ENCODE assay signal across 9 mouse cellular contexts in the genomic region with DNA sequence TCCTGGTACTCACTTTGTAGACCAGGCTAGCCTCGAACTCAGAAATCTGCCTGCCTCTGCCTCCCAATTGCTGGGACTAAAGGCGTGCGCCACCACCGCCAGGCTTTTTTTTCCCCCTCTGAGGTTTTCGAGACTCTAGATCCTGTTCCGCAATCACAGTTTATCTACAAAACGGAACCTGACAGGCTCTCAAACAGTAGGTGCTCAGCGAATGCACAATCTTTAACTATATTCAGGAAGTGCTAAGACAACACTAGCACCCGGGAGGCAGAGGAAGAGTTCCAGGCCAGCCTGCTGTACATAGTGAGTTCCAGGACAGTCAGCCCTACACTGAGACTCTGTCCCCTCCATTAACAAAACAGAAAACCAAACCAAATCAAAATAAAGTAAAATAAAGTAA. TPM values are rescaled to one million over a fixed set of nuclear protein-coding genes. Genes with fewer than 3 reads are reported as not detected.
A peak's percentile ranks its signal among the peaks of the same experiment; 100 is the strongest.
DNase-seq lines count a peak whose midpoint lies in the region; ATAC-seq and TF ChIP-seq lines count a peak whose summit lies in the region.
"Had no signal": no experiment of that assay in that cellular context is flagged by ENCODE, and none has a peak within 500 bp of the region (broad histone marks: within the 10 kb centered on the region; RNA-seq: fewer than 3 reads in every experiment).

No protein-coding gene starts in this region.

- no peak for DNase-seq in forebrain, embryonic 10.5 days (ENCODE audit: extremely low spot score, low spot score)
- DNase-seq in forebrain, postnatal 0 days, result no peak
- no peak for DNase-seq in midbrain, embryonic 11.5 days (ENCODE audit: low spot score, missing footprints)
- no peak for DNase-seq in limb, embryonic 11.5 days (ENCODE audit: low spot score)
- DNase-seq in right cerebral cortex, postnatal 36 days (ENCODE audit: low spot score in 2 of 2), result no peak
- no peak for DNase-seq in c-Kit-positive CD71-positive TER-119-positive erythroid progenitor cells, embryonic 14.5 days (ENCODE audit: low spot score)
- DNase-seq: right cerebral cortex, adult 18-20 months had no signal

- no peak for TF ChIP-seq CTCF in forebrain, postnatal 0 days (IDR thresholded peaks at IDR 0.05; ENCODE audit: low read depth)

- H3K9me3 ChIP-seq in forebrain, embryonic 10.5 days, result no peaks in the 10 kb centered on the region
- H3K9me3 ChIP-seq in forebrain, postnatal 0 days (ENCODE audit: low read length), result no peaks in the 10 kb centered on the region
- H3K9me3 ChIP-seq in midbrain, embryonic 11.5 days (ENCODE audit: control insufficient read depth, low read length), result no peaks in the 10 kb centered on the region
- no peaks in the 10 kb centered on the region for H3K9me3 ChIP-seq in midbrain, embryonic 16.5 days (replicated peaks; ENCODE audit: control insufficient read depth, low read length, poor library complexity, severe bottlenecking)
- no peaks in the 10 kb centered on the region for H3K9me3 ChIP-seq in limb, embryonic 11.5 days (ENCODE audit: control insufficient read depth, low read length)
- H3K9me3 ChIP-seq in stomach, embryonic 14.5 days (ENCODE audit: control insufficient read depth, low read depth, low read length), result no peaks in the 10 kb centered on the region

- WGBS in forebrain, embryonic 10.5 days, result 83% methylated on average over 9 of the region's 9 CpGs
- 83% methylated on average over 9 of the region's 9 CpGs for WGBS in forebrain, postnatal 0 days
- WGBS in midbrain, embryonic 11.5 days, result 80% methylated on average over 9 of the region's 9 CpGs
- WGBS in midbrain, embryonic 16.5 days, result 80% methylated on average over 9 of the region's 9 CpGs
- WGBS in limb, embryonic 11.5 days, result 84% methylated on average over 9 of the region's 9 CpGs
- 70% methylated on average over 9 of the region's 9 CpGs for WGBS in stomach, embryonic 14.5 days

- 0 out of 2 replicates have a peak overlapping the region, but pooled peaks have one; percentile 22 for H3K27ac ChIP-seq in forebrain, embryonic 10.5 days
- H3K27ac ChIP-seq in forebrain, postnatal 0 days (ENCODE audit: low read depth, low read length), result no peak overlapping the region
- H3K27ac ChIP-seq in midbrain, embryonic 11.5 days (ENCODE audit: low read depth, low read length), result no peak overlapping the region
- no peak overlapping the region for H3K27ac ChIP-seq in midbrain, embryonic 16.5 days (ENCODE audit: low read length)
- no peak overlapping the region for H3K27ac ChIP-seq in limb, embryonic 11.5 days (replicated peaks; ENCODE audit: low read depth, low read length)
- H3K27ac ChIP-seq in stomach, embryonic 14.5 days (ENCODE audit: low read length), result peak overlapping the region; percentile 53; the same call in 1 of the 2 replicates

- peaks cover 67% of the 10 kb centered on the region for H3K4me1 ChIP-seq in forebrain, embryonic 10.5 days
- 0 out of 2 replicates have a peak, but pooled peaks cover 5% of the 10 kb centered on the region for H3K4me1 ChIP-seq in forebrain, postnatal 0 days (ENCODE audit: insufficient read depth)
- H3K4me1 ChIP-seq in midbrain, embryonic 11.5 days (ENCODE audit: control insufficient read depth, insufficient read depth, low read length), result peaks cover 13% of the 10 kb centered on the region
- H3K4me1 ChIP-seq in midbrain, embryonic 16.5 days (ENCODE audit: control insufficient read depth, insufficient read depth, low read length), result peaks cover 16% of the 10 kb centered on the region
- peaks cover 18% of the 10 kb centered on the region for H3K4me1 ChIP-seq in limb, embryonic 11.5 days (ENCODE audit: control insufficient read depth, insufficient read depth, low read length)
- H3K4me1 ChIP-seq in stomach, embryonic 14.5 days (ENCODE audit: control insufficient read depth, insufficient read depth, low read length), result peaks cover 11% of the 10 kb centered on the region; the same call in 1 of the 2 replicates

- ATAC-seq in forebrain, postnatal 0 days, result no peak
- no peak for ATAC-seq in midbrain, embryonic 11.5 days (ENCODE audit: low FRiP score)
- no peak for ATAC-seq in midbrain, embryonic 16.5 days
- no peak for ATAC-seq in limb, embryonic 11.5 days (ENCODE audit: insufficient number of reproducible peaks, low FRiP score, low TSS enrichment, low read depth)
- no peak for ATAC-seq in stomach, embryonic 14.5 days (ENCODE audit: insufficient number of reproducible peaks, insufficient read depth, low FRiP score, low read depth)

- H3K27me3 ChIP-seq in forebrain, embryonic 10.5 days (ENCODE audit: poor library complexity, severe bottlenecking), result peaks cover 27% of the 10 kb centered on the region
- no peaks in the 10 kb centered on the region; the same call in 1 of the 2 replicates for H3K27me3 ChIP-seq in forebrain, postnatal 0 days (ENCODE audit: insufficient read depth, low read length)
- H3K27me3 ChIP-seq in midbrain, embryonic 11.5 days (ENCODE audit: control insufficient read depth, insufficient read depth, low read length), result peaks cover 2% of the 10 kb centered on the region; the same call in 1 of the 2 replicates
- peaks cover 4% of the 10 kb centered on the region for H3K27me3 ChIP-seq in midbrain, embryonic 16.5 days (ENCODE audit: control insufficient read depth, insufficient read depth, low read depth, low read length)
- H3K27me3 ChIP-seq in limb, embryonic 11.5 days (ENCODE audit: control insufficient read depth, insufficient read depth, low read length), result no peaks in the 10 kb centered on the region
- H3K27me3 ChIP-seq in stomach, embryonic 14.5 days (ENCODE audit: control insufficient read depth, insufficient read depth, low read length), result no peaks in the 10 kb centered on the region

- H3K4me3 ChIP-seq in forebrain, embryonic 10.5 days, result peak overlapping the region; percentile 52
- no peak overlapping the region for H3K4me3 ChIP-seq in forebrain, postnatal 0 days (ENCODE audit: low read depth, low read length)
- no peak overlapping the region for H3K4me3 ChIP-seq in midbrain, embryonic 11.5 days (ENCODE audit: low read depth, low read length)
- H3K4me3 ChIP-seq in midbrain, embryonic 16.5 days (ENCODE audit: low read depth, low read length), result no peak overlapping the region
- H3K4me3 ChIP-seq in limb, embryonic 11.5 days (ENCODE audit: low read depth, low read length), result peak overlapping the region; percentile 34; the same call in 1 of the 2 replicates
- peak overlapping the region; percentile 42 for H3K4me3 ChIP-seq in stomach, embryonic 14.5 days (ENCODE audit: low read depth, low read length)

- no peak overlapping the region for H3K4me2 ChIP-seq in forebrain, postnatal 0 days (ENCODE audit: low read depth)
- peak overlapping the region; percentile 56; the same call in 1 of the 2 replicates for H3K4me2 ChIP-seq in midbrain, embryonic 11.5 days
- no peak overlapping the region for H3K4me2 ChIP-seq in midbrain, embryonic 16.5 days (ENCODE audit: low read length)
- H3K4me2 ChIP-seq in limb, embryonic 11.5 days (ENCODE audit: low read depth, severe bottlenecking), result peak overlapping the region; percentile 88; the same call in 1 of the 2 replicates
- H3K4me2 ChIP-seq in stomach, embryonic 14.5 days (replicated peaks; ENCODE audit: low read depth, low read length), result peak overlapping the region; percentile 90

- no peak overlapping the region for H3K9ac ChIP-seq in forebrain, postnatal 0 days
- no peak overlapping the region; the same call in 1 of the 2 replicates for H3K9ac ChIP-seq in midbrain, embryonic 11.5 days (ENCODE audit: low read length)
- H3K9ac ChIP-seq in midbrain, embryonic 16.5 days (ENCODE audit: low read depth, low read length), result no peak overlapping the region
- H3K9ac ChIP-seq in limb, embryonic 11.5 days (ENCODE audit: low read length), result no peak overlapping the region
- H3K9ac ChIP-seq in stomach, embryonic 14.5 days (replicated peaks; ENCODE audit: low read depth, low read length), result 0 out of 2 replicates have a peak overlapping the region, but pooled peaks have one; percentile 30

- peaks cover 33% of the 10 kb centered on the region for H3K36me3 ChIP-seq in forebrain, embryonic 10.5 days (replicated peaks)
- peaks cover 32% of the 10 kb centered on the region for H3K36me3 ChIP-seq in forebrain, postnatal 0 days (ENCODE audit: insufficient read depth)
- H3K36me3 ChIP-seq in midbrain, embryonic 11.5 days (ENCODE audit: control insufficient read depth, insufficient read depth, low read length), result peaks cover 9% of the 10 kb centered on the region; the same call in 1 of the 2 replicates
- peaks cover 15% of the 10 kb centered on the region for H3K36me3 ChIP-seq in midbrain, embryonic 16.5 days (ENCODE audit: control insufficient read depth, insufficient read depth, low read length)
- H3K36me3 ChIP-seq in limb, embryonic 11.5 days (ENCODE audit: control insufficient read depth, insufficient read depth, low read length), result peaks cover 10% of the 10 kb centered on the region
- H3K36me3 ChIP-seq in stomach, embryonic 14.5 days (ENCODE audit: control insufficient read depth, insufficient read depth, low read length), result peaks cover 13% of the 10 kb centered on the region

RNA-seq across cellular contexts. Expression of gene Mpv17l2, which starts 4.6 kb away (rescaled TPM):
- polyA plus RNA-seq in forebrain, embryonic 10.5 days (2016; fragmentation: Nextera tagmentation; extraction: Ambion mirVana), result 30.8 and 34.3 TPM in 2 replicates
- total RNA-seq in forebrain, postnatal 0 days (2014; rRNA removed), result 33.7 and 39.9 TPM in 2 replicates
- 60.4 and 61.9 TPM in 2 replicates for polyA plus RNA-seq in forebrain, postnatal 0 days (2015; fragmentation: Nextera tagmentation; extraction: Ambion mirVana)
- polyA plus RNA-seq in midbrain, embryonic 11.5 days (2014; fragmentation: Nextera tagmentation; extraction: Ambion mirVana), result 28.3 and 29.6 TPM in 2 replicates
- 34.8 and 35.7 TPM in 2 replicates for polyA plus RNA-seq in midbrain, embryonic 16.5 days (2015; fragmentation: Nextera tagmentation; extraction: Ambion mirVana)
- 23.1 and 23.6 TPM in 2 replicates for polyA plus RNA-seq in limb, embryonic 11.5 days (2014; fragmentation: Nextera tagmentation; extraction: Ambion mirVana)
- 42.8 and 43.1 TPM in 2 replicates for polyA plus RNA-seq in stomach, embryonic 14.5 days (2014; fragmentation: Nextera tagmentation; extraction: Ambion mirVana)

RNA-seq across cellular contexts. Expression of gene Rab3a, which starts 10.8 kb away (rescaled TPM):
- 10.5 and 12.2 TPM in 2 replicates for polyA plus RNA-seq in forebrain, embryonic 10.5 days (2016; fragmentation: Nextera tagmentation; extraction: Ambion mirVana)
- total RNA-seq in forebrain, postnatal 0 days (2014; rRNA removed), result 450 and 499 TPM in 2 replicates
- polyA plus RNA-seq in forebrain, postnatal 0 days (2015; fragmentation: Nextera tagmentation; extraction: Ambion mirVana), result 632 and 673 TPM in 2 replicates
- 56.6 and 66.1 TPM in 2 replicates for polyA plus RNA-seq in midbrain, embryonic 11.5 days (2014; fragmentation: Nextera tagmentation; extraction: Ambion mirVana)
- polyA plus RNA-seq in midbrain, embryonic 16.5 days (2015; fragmentation: Nextera tagmentation; extraction: Ambion mirVana), result 477 and 573 TPM in 2 replicates
- polyA plus RNA-seq in limb, embryonic 11.5 days (2014; fragmentation: Nextera tagmentation; extraction: Ambion mirVana), result 11.6 and 12.3 TPM in 2 replicates
- polyA plus RNA-seq in stomach, embryonic 14.5 days (2014; fragmentation: Nextera tagmentation; extraction: Ambion mirVana), result 27.0 and 28.7 TPM in 2 replicates

RNA-seq across cellular contexts. Expression of gene Pik3r2, which starts 11.2 kb away (rescaled TPM):
- 67.1 and 69.2 TPM in 2 replicates for polyA plus RNA-seq in forebrain, embryonic 10.5 days (2016; fragmentation: Nextera tagmentation; extraction: Ambion mirVana)
- 160 and 170 TPM in 2 replicates for total RNA-seq in forebrain, postnatal 0 days (2014; rRNA removed)
- 147 and 153 TPM in 2 replicates for polyA plus RNA-seq in forebrain, postnatal 0 days (2015; fragmentation: Nextera tagmentation; extraction: Ambion mirVana)
- 25.4 and 30.2 TPM in 2 replicates for polyA plus RNA-seq in midbrain, embryonic 11.5 days (2014; fragmentation: Nextera tagmentation; extraction: Ambion mirVana)
- 107 and 112 TPM in 2 replicates for polyA plus RNA-seq in midbrain, embryonic 16.5 days (2015; fragmentation: Nextera tagmentation; extraction: Ambion mirVana)
- polyA plus RNA-seq in limb, embryonic 11.5 days (2014; fragmentation: Nextera tagmentation; extraction: Ambion mirVana), result 46.9 and 48.3 TPM in 2 replicates
- 44.5 and 45.1 TPM in 2 replicates for polyA plus RNA-seq in stomach, embryonic 14.5 days (2014; fragmentation: Nextera tagmentation; extraction: Ambion mirVana)

RNA-seq across cellular contexts. Expression of gene Mast3, which starts 39.5 kb away (rescaled TPM):
- polyA plus RNA-seq in forebrain, embryonic 10.5 days (2016; fragmentation: Nextera tagmentation; extraction: Ambion mirVana), result 12.0 and 14.9 TPM in 2 replicates
- total RNA-seq in forebrain, postnatal 0 days (2014; rRNA removed), result 26.2 and 60.0 TPM in 2 replicates
- 20.3 and 25.2 TPM in 2 replicates for polyA plus RNA-seq in forebrain, postnatal 0 days (2015; fragmentation: Nextera tagmentation; extraction: Ambion mirVana)
- polyA plus RNA-seq in midbrain, embryonic 11.5 days (2014; fragmentation: Nextera tagmentation; extraction: Ambion mirVana), result 9.1 and 10.1 TPM in 2 replicates
- polyA plus RNA-seq in midbrain, embryonic 16.5 days (2015; fragmentation: Nextera tagmentation; extraction: Ambion mirVana), result 21.1 and 23.2 TPM in 2 replicates
- 11.7 and 14.6 TPM in 2 replicates for polyA plus RNA-seq in limb, embryonic 11.5 days (2014; fragmentation: Nextera tagmentation; extraction: Ambion mirVana)
- 10.7 and 13.2 TPM in 2 replicates for polyA plus RNA-seq in stomach, embryonic 14.5 days (2014; fragmentation: Nextera tagmentation; extraction: Ambion mirVana)

RNA-seq across cellular contexts. Expression of gene Pde4c, which starts 41.8 kb away (rescaled TPM):
- polyA plus RNA-seq in forebrain, embryonic 10.5 days (2016; fragmentation: Nextera tagmentation; extraction: Ambion mirVana), result 0.38 and 0.68 TPM in 2 replicates
- total RNA-seq in forebrain, postnatal 0 days (2014; rRNA removed), result 0.48 and 0.62 TPM in 2 replicates
- polyA plus RNA-seq in forebrain, postnatal 0 days (2015; fragmentation: Nextera tagmentation; extraction: Ambion mirVana), result 0.10 and 0.23 TPM in 2 replicates
- 0.16 TPM in 1 of 2 replicates, not detected in the other for polyA plus RNA-seq in midbrain, embryonic 11.5 days (2014; fragmentation: Nextera tagmentation; extraction: Ambion mirVana)
- polyA plus RNA-seq in midbrain, embryonic 16.5 days (2015; fragmentation: Nextera tagmentation; extraction: Ambion mirVana), result 0.11 and 0.23 TPM in 2 replicates
- polyA plus RNA-seq in limb, embryonic 11.5 days (2014; fragmentation: Nextera tagmentation; extraction: Ambion mirVana), result 0.08 and 0.13 TPM in 2 replicates
- 0.29 and 0.32 TPM in 2 replicates for polyA plus RNA-seq in stomach, embryonic 14.5 days (2014; fragmentation: Nextera tagmentation; extraction: Ambion mirVana)

Comparison
In these comparisons a context has a peak if more than half of its experiments do, and no peak if none do; other contexts are left out.
1. H3K27ac ChIP-seq: peak in forebrain, embryonic 10.5 days (single experiment) and stomach, embryonic 14.5 days (single experiment); none in forebrain, postnatal 0 days (single experiment), midbrain, embryonic 11.5 days (single experiment), midbrain, embryonic 16.5 days (single experiment) and limb, embryonic 11.5 days (single experiment).
2. H3K4me3 ChIP-seq: peak in forebrain, embryonic 10.5 days (single experiment), limb, embryonic 11.5 days (single experiment) and stomach, embryonic 14.5 days (single experiment); none in forebrain, postnatal 0 days (single experiment), midbrain, embryonic 11.5 days (single experiment) and midbrain, embryonic 16.5 days (single experiment).
3. H3K4me2 ChIP-seq: peak in midbrain, embryonic 11.5 days (single experiment), limb, embryonic 11.5 days (single experiment) and stomach, embryonic 14.5 days (single experiment); none in forebrain, postnatal 0 days (single experiment) and midbrain, embryonic 16.5 days (single experiment).